Mouse (Mus musculus): Measurements from ENCODE around the gene Slc22a21. TPM values are rescaled to one million over a fixed set of nuclear protein-coding genes. Genes with fewer than 3 reads are reported as not detected.

Gene Slc22a21
- polyA plus RNA-seq, 2 experiments from 2014 or later = 0.55 TPM; not detected in 1

DNA sequence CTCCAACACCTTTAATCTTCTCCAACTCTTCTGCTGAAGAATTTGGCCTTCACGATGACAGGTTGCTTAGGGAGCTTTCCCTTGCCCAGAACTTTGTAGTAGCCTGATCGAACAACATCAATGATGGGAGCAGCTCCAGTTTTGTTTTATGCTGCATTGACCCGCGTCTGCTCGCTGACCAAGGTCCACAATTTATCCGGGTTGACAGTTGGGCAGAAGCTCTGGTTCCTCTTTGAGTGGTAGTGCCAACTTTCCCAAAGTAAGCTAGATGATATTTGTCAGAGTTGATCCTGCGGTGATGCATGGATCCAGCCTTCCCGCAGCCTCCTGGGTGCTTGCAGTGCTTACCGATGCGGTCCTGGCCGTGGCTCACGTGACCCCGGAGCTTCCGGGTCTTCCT, 77.4 kb downstream of the Slc22a21 start:
- no peak for ATAC-seq

DNA sequence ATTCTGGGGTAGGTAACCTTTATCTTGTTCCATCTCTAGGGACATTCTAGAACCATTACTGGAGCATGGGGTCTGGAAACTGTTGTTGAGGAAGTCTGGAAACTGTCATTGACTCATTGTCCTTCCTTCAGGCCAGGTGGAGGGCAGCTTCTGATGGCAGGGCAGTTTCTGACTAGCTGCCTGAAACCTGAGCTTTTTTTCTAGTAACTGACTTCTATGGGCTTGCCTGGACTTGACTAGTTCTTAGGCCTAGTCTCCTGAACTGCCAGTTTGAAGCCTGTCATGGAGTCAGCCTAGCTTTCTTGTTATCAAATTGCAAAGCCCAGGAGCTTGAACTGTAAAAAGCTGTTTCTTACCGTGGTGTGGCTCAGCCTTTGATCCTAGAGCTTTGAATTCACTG, 79.1 kb downstream of the Slc22a21 start:
- no peak for ATAC-seq

GRCm38 (mm10) chr11:53899981-53900380, 80.2 kb downstream of the Slc22a21 start:
- ATAC-seq = no peak

Other genes with a start within 250 kb of the Slc22a21 start
- 100 to 1,000 TPM; 310 to 397 TPM for gene Irf1, start 210.3 kb downstream of the Slc22a21 start, polyA plus RNA-seq (2017; shearing (Covaris generic))
- gene Gm17334, start 207.1 kb downstream of the Slc22a21 start, polyA plus RNA-seq (2017; shearing (Covaris generic)) = 1 to 10 TPM; 6.1 to 9.8 TPM
- 10 to 100 TPM; 31.5 to 32.1 TPM for gene Gm12216, start 121.1 kb downstream of the Slc22a21 start, polyA plus RNA-seq (2017; shearing (Covaris generic))
- gene Slc22a5, start 88.7 kb downstream of the Slc22a21 start, polyA plus RNA-seq (2017; shearing (Covaris generic)) = 10 to 100 TPM; 25.9 to 29.3 TPM
- gene Slc22a4, start 47.8 kb upstream of the Slc22a21 start, polyA plus RNA-seq (2017; shearing (Covaris generic)) = not detected
- gene Pdlim4, start 88.7 kb upstream of the Slc22a21 start, polyA plus RNA-seq (2017; shearing (Covaris generic)) = 1 to 10 TPM in 1 of 2 experiments, under 1 TPM in 1; 0.91 to 1.3 TPM
- gene P4ha2, start 119.8 kb upstream of the Slc22a21 start, polyA plus RNA-seq (2017; shearing (Covaris generic)) = not detected

Measured in CD4-positive, CD25-positive, alpha-beta regulatory T cell, adult 4 months (primary cell).